Mouse (Mus musculus): ENCODE results near the gene Pphln1. TPM values are rescaled to one million over a fixed set of nuclear protein-coding genes. Genes with fewer than 3 reads are reported as not detected.

Gene Pphln1
- 10 to 100 TPM; 46.0 to 46.3 TPM for total RNA-seq (2023)

DNA sequence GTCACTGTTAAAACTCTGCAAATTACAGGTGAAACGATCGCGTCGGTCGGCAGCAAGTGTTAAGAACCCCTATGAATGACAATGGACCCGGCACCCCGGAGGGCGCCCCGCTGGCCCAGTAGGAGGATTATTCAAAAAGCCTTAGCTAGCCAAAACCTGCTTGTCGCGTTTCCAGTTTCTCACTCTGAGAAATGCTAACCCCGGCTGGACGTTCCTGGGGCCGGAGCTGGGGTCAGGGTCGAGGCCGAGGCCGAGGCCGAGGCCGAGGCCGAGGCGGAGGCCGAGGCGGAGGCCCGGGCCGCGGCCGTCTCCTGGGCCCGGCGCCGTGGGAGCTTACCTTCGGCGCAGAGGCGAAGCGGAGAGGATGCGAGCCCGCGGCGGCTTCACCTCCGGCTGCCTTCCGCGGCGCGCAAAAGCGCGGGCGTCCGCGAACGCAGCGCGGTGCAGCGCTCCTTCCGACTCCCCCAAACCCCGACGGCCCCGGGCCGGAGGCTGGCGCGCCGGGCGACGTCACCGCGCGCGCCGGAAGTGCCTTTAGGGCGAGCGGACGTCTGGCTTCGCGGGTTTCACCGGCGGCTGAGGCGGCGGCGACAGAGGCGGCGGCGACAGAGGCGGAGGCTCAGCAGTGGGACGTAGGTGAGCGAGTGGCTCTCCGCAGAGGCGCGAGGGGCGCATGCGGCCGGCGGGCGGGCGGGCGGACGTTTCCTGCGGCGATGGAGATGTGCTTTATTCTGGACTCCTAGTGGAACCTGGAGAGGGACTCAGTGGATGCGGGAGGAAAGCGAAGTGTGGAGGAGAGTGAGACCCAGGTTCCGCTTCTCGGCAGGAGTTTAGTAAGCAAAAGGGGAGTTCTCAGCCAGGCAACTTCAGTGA, at the start of gene Pphln1, which contains the start of gene Zcrb1:
Pphln1 (plus strand) TSS at position 525 of the 873 bp plus-strand sequence.
Zcrb1 (minus strand) TSS at position 509 of the 873 bp plus-strand sequence.

Other genes starting within 250 kb of the Pphln1 start
- gene Gxylt1, start 123.2 kb upstream of the Pphln1 start, total RNA-seq (2023), result 10 to 100 TPM; 39.2 to 45.0 TPM
- gene Yaf2, start 61.4 kb upstream of the Pphln1 start, total RNA-seq (2023), result 10 to 100 TPM; 16.3 to 19.3 TPM
- gene Zcrb1, start within 50 bp of the Pphln1 start, total RNA-seq (2023), result 10 to 100 TPM; 75.7 to 92.2 TPM
- not detected for gene Prickle1, start 197.5 kb downstream of the Pphln1 start, total RNA-seq (2023)

Measured in B cell, adult 67 days (primary cell).